10 mouse cellular contexts compared by ENCODE assay signal in genomic region chr14:98181545-98181944, GRCm38 (mm10). TPM values are rescaled to one million over a fixed set of nuclear protein-coding genes. Genes with fewer than 3 reads are reported as not detected.
A peak's percentile ranks its signal among the peaks of the same experiment; 100 is the strongest.
DNase-seq lines count a peak whose midpoint lies in the region; ATAC-seq and TF ChIP-seq lines count a peak whose summit lies in the region.
"Had no signal": no experiment of that assay in that cellular context is flagged by ENCODE, and none has a peak within 500 bp of the region (broad histone marks: within the 10 kb centered on the region; RNA-seq: fewer than 3 reads in every experiment).

No protein-coding gene starts in this region.

- H3K27ac ChIP-seq in forebrain, embryonic 13.5 days = no peak overlapping the region
- no peak overlapping the region for H3K27ac ChIP-seq in forebrain, embryonic 10.5 days
- H3K27ac ChIP-seq in liver, adult 2 months (replicated peaks; ENCODE audit: insufficient read depth, low read depth, low read length) = no peak overlapping the region
- no peak overlapping the region for H3K27ac ChIP-seq in liver, embryonic 12.5 days
- H3K27ac ChIP-seq in neural tube, embryonic 14.5 days (ENCODE audit: low read depth, low read length) = no peak overlapping the region
- H3K27ac ChIP-seq: liver, embryonic 15.5 days had no signal

- WGBS in forebrain, embryonic 13.5 days = 2% methylated on average over 1 of the region's 1 CpGs
- WGBS in forebrain, embryonic 10.5 days = 8% methylated on average over 1 of the region's 1 CpGs
- 0% methylated on average over 1 of the region's 1 CpGs for WGBS in liver, adult 2 months
- 0% methylated on average over 1 of the region's 1 CpGs for WGBS in liver, embryonic 12.5 days (ENCODE audit: insufficient replicate concordance)
- 2% methylated on average over 1 of the region's 1 CpGs for WGBS in neural tube, embryonic 14.5 days

- no peaks in the 10 kb centered on the region for H3K36me3 ChIP-seq in forebrain, embryonic 13.5 days (ENCODE audit: poor library complexity, severe bottlenecking)
- H3K36me3 ChIP-seq in forebrain, embryonic 10.5 days (replicated peaks) = no peaks in the 10 kb centered on the region
- H3K36me3 ChIP-seq in liver, adult 2 months (ENCODE audit: control insufficient read depth, insufficient read depth, low read length) = no peaks in the 10 kb centered on the region
- H3K36me3 ChIP-seq in liver, embryonic 12.5 days = no peaks in the 10 kb centered on the region
- H3K36me3 ChIP-seq in neural tube, embryonic 14.5 days (ENCODE audit: control insufficient read depth, insufficient read depth, low read length) = no peaks in the 10 kb centered on the region
- H3K36me3 ChIP-seq: G1E; liver, embryonic 15.5 days had no signal

- H3K9me3 ChIP-seq in forebrain, embryonic 13.5 days (replicated peaks) = no peaks in the 10 kb centered on the region
- H3K9me3 ChIP-seq in forebrain, embryonic 10.5 days = no peaks in the 10 kb centered on the region
- no peaks in the 10 kb centered on the region for H3K9me3 ChIP-seq in liver, embryonic 12.5 days (replicated peaks)
- no peaks in the 10 kb centered on the region for H3K9me3 ChIP-seq in neural tube, embryonic 14.5 days (ENCODE audit: control insufficient read depth, low read length)
- H3K9me3 ChIP-seq: liver, embryonic 15.5 days had no signal

- ATAC-seq in forebrain, embryonic 13.5 days = peak; percentile 59; the same call in 1 of the 2 replicates
- ATAC-seq in liver, embryonic 12.5 days = no peak
- ATAC-seq in hematopoietic stem cell, adult 5-6 weeks (replicated peaks in 1 of 2; ENCODE audit: insufficient read depth in 1 of 2, low FRiP score in 2 of 2, low TSS enrichment in 1 of 2, low read depth in 1 of 2, poor library complexity in 2 of 2, severe bottlenecking in 2 of 2) = peak; percentile 62 to 75
- ATAC-seq in neural tube, embryonic 14.5 days (ENCODE audit: low read depth) = peak; percentile 61; the same call in 1 of the 2 replicates
- no peak for ATAC-seq in erythroid progenitor cell, adult 5-6 weeks (replicated peaks; ENCODE audit: low FRiP score, poor library complexity, severe bottlenecking)

- H3K9ac ChIP-seq in forebrain, embryonic 13.5 days = no peak overlapping the region
- no peak overlapping the region for H3K9ac ChIP-seq in liver, adult 2 months (ENCODE audit: low read depth, low read length)
- no peak overlapping the region for H3K9ac ChIP-seq in liver, embryonic 12.5 days
- no peak overlapping the region for H3K9ac ChIP-seq in neural tube, embryonic 14.5 days (replicated peaks; ENCODE audit: low read depth, low read length)
- H3K9ac ChIP-seq: liver, embryonic 15.5 days had no signal

- no peak overlapping the region for H3K4me2 ChIP-seq in forebrain, embryonic 13.5 days
- H3K4me2 ChIP-seq in liver, embryonic 12.5 days = no peak overlapping the region
- H3K4me2 ChIP-seq in neural tube, embryonic 14.5 days (ENCODE audit: low read depth, low read length) = no peak overlapping the region
- H3K4me2 ChIP-seq: liver, embryonic 15.5 days had no signal

- H3K27me3 ChIP-seq in forebrain, embryonic 13.5 days = 0 out of 2 replicates have a peak, but pooled peaks cover 12% of the 10 kb centered on the region
- no peaks in the 10 kb centered on the region for H3K27me3 ChIP-seq in forebrain, embryonic 10.5 days (ENCODE audit: poor library complexity, severe bottlenecking)
- no peaks in the 10 kb centered on the region for H3K27me3 ChIP-seq in liver, adult 2 months (ENCODE audit: control insufficient read depth, insufficient read depth, low read length)
- no peaks in the 10 kb centered on the region for H3K27me3 ChIP-seq in liver, embryonic 12.5 days (replicated peaks)
- no peaks in the 10 kb centered on the region for H3K27me3 ChIP-seq in neural tube, embryonic 14.5 days (ENCODE audit: control insufficient read depth, insufficient read depth, low read length)
- H3K27me3 ChIP-seq: liver, embryonic 15.5 days had no signal

- no peak for TF ChIP-seq CTCF in liver, adult 2 months (IDR thresholded peaks at IDR 0.05; ENCODE audit: low read depth, low read length)

- TF ChIP-seq POLR2A in liver, adult 2 months (IDR thresholded peaks at IDR 0.05; ENCODE audit: extremely low read depth, insufficient read depth, low read length) = no peak

- DNase-seq in forebrain, embryonic 10.5 days (ENCODE audit: extremely low spot score, low spot score) = no peak
- DNase-seq in liver, adult 2 months (ENCODE audit: extremely low read depth, low read depth, low spot score) = peak; percentile 8
- no peak for DNase-seq in spleen, postnatal 4 days (ENCODE audit: low spot score in 2 of 2)

- H3K79me2 ChIP-seq in liver, adult 2 months (ENCODE audit: control insufficient read depth, insufficient read depth, low read length) = no peaks in the 10 kb centered on the region

- H3K4me1 ChIP-seq in forebrain, embryonic 13.5 days = no peaks in the 10 kb centered on the region
- H3K4me1 ChIP-seq in forebrain, embryonic 10.5 days = peaks cover 10% of the 10 kb centered on the region
- H3K4me1 ChIP-seq in liver, adult 2 months (ENCODE audit: control insufficient read depth, insufficient read depth, low read length) = no peaks in the 10 kb centered on the region
- H3K4me1 ChIP-seq in liver, embryonic 12.5 days = no peaks in the 10 kb centered on the region
- no peaks in the 10 kb centered on the region for H3K4me1 ChIP-seq in neural tube, embryonic 14.5 days (ENCODE audit: control insufficient read depth, insufficient read depth, low read length)
- H3K4me1 ChIP-seq: liver, embryonic 15.5 days had no signal

- H3K4me3 ChIP-seq in forebrain, embryonic 13.5 days = no peak overlapping the region
- H3K4me3 ChIP-seq in forebrain, embryonic 10.5 days = no peak overlapping the region
- H3K4me3 ChIP-seq in liver, adult 2 months (ENCODE audit: insufficient read depth, low read depth, low read length) = no peak overlapping the region
- no peak overlapping the region for H3K4me3 ChIP-seq in liver, embryonic 12.5 days
- H3K4me3 ChIP-seq in neural tube, embryonic 14.5 days (ENCODE audit: low read depth, low read length) = no peak overlapping the region
- H3K4me3 ChIP-seq: liver, embryonic 15.5 days had no signal

RNA-seq across cellular contexts. Expression of gene Dach1, which starts 12.0 kb away (rescaled TPM):
- polyA plus RNA-seq in forebrain, embryonic 13.5 days (2015; fragmentation: Nextera tagmentation; extraction: Ambion mirVana) = 13.4 and 15.2 TPM in 2 replicates
- polyA plus RNA-seq in forebrain, embryonic 10.5 days (2016; fragmentation: Nextera tagmentation; extraction: Ambion mirVana) = 14.8 and 15.4 TPM in 2 replicates
- 0.37 and 0.40 TPM in 2 replicates for total RNA-seq in liver, adult 2 months (2014; rRNA removed)
- polyA plus RNA-seq in liver, adult 2 months (2012; rRNA removed) = 0.02 and 0.06 TPM in 2 replicates
- 0.18 and 0.23 TPM in 2 replicates for polyA plus RNA-seq in liver, embryonic 12.5 days (2016; fragmentation: Nextera tagmentation; extraction: Ambion mirVana)
- 20.1 and 24.7 TPM in 2 replicates for total RNA-seq in hematopoietic stem cell, adult 5-6 weeks (2017)
- polyA plus RNA-seq in neural tube, embryonic 14.5 days (2014; fragmentation: Nextera tagmentation; extraction: Ambion mirVana) = 23.0 and 24.8 TPM in 2 replicates
- 3.6 and 4.2 TPM in 2 replicates for total RNA-seq in erythroid progenitor cell, adult 5-6 weeks (2015; ENCODE audit: low replicate concordance)
- 1.2 and 2.1 TPM in 2 replicates for total RNA-seq in erythroid progenitor cell, adult 5-6 weeks (2017; ENCODE audit: low replicate concordance)
- polyA plus RNA-seq: G1E had no signal

Comparison
In these comparisons a context has a peak if more than half of its experiments do, and no peak if none do; other contexts are left out.
1. ATAC-seq: peak in forebrain, embryonic 13.5 days (single experiment), hematopoietic stem cell, adult 5-6 weeks (2 of 2) and neural tube, embryonic 14.5 days (single experiment); none in liver, embryonic 12.5 days (single experiment) and erythroid progenitor cell, adult 5-6 weeks (single experiment).
2. RNA of gene Dach1, which starts 12.0 kb away (polyA plus RNA-seq): 23.0 to 24.8 TPM in neural tube, embryonic 14.5 days, 14.8 to 15.4 TPM in forebrain, embryonic 10.5 days and 13.4 to 15.2 TPM in forebrain, embryonic 13.5 days; 0.18 to 0.23 TPM in liver, embryonic 12.5 days and 0.02 to 0.06 TPM in liver, adult 2 months; every median in the first group is over 10 times any median in the second.